Mouse (Mus musculus): Measurements from ENCODE around the gene Cby1.

DNA sequence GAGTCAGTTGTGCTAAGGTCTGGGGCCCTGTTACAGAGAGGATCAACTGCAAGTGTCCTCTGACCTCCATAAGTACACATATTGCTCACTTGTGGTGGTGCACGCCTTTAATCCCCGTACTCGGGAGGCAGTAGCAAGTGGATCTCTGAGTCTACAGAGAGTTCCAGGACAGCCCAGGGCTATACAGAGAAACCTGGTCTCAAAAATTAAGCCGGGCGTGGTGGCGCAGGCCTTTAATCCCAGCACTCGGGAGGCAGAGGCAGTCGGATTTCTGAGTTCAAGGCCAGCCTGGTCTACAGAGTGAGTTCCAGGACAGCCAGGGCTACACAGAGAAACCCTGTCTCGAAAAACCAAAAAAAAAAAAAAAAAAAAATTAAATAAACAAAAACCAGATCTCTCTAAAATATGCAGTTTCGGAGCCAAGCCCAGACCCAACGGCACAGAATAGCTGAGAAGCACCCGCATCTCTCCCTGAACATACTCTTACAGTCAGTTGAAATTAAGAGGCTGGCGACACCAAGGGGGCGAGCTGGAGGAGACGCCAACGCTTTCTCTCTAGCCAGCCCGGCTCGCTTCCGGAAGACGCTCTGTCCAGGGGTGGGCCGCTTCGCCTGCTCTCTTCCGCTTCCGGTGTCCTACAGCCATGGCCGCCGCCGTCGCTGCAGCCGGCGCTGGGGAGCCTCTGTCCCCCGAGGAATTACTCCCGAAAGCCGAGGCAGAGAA, 11.4 kb downstream of the Cby1 start, which contains the start of gene Tomm22:
- TF ChIP-seq CTCF (IDR thresholded peaks at IDR 0.05; ENCODE audit: borderline replicate concordance, extremely low read depth, insufficient read depth, insufficient read length), result peak; percentile 71
- peak; percentile 41; the same call in 1 of the 2 replicates for TF ChIP-seq POLR2A (IDR thresholded peaks at IDR 0.05; ENCODE audit: borderline replicate concordance, extremely low read depth, insufficient read depth, insufficient read length, poor library complexity, severe bottlenecking)
